Mouse (Mus musculus) C2C12 (cell line): ENCODE measurements around the gene Myod1. TPM values are rescaled to one million over a fixed set of nuclear protein-coding genes. Genes with fewer than 3 reads are reported as not detected.
A peak's percentile ranks its signal among the peaks of the same experiment; 100 is the strongest.

ENCODE experiments used
- H3K27me3 ChIP-seq: one replicate; pipeline ENCODE4 v1.6.1; 2011; ENCODE audit not compliant: control insufficient read depth, insufficient read depth, insufficient read length
- H3K36me3 ChIP-seq: one replicate; pipeline ENCODE4 v1.6.1; 2011; ENCODE audit not compliant: control insufficient read depth, insufficient read depth
- H3K4me3 ChIP-seq: one replicate; pipeline ENCODE4 v1.5.1; 2011; ENCODE audit warnings: mild to moderate bottlenecking, control low read depth; ENCODE audit not compliant: poor library complexity, insufficient read depth, severe bottlenecking
- H3K79me2 ChIP-seq: one replicate; pipeline ENCODE4 v1.6.1; 2011; ENCODE audit not compliant: control insufficient read depth, insufficient read depth
- H3K79me3 ChIP-seq: one replicate; pipeline ENCODE4 v1.6.1; 2011; ENCODE audit warnings: low read depth, control low read depth
- H3ac ChIP-seq: one replicate; pipeline ENCODE3; 2011; ENCODE audit warnings: low read depth; ENCODE audit not compliant: control insufficient read depth, insufficient read length
- CEBPB ChIP-seq: IDR thresholded peaks from one replicate; pipeline ENCODE4 v1.6.1; 2011; ENCODE audit warnings: low read depth, mild to moderate bottlenecking, control low read depth, moderate library complexity
- CTCF ChIP-seq: IDR thresholded peaks from one replicate; pipeline ENCODE4 v1.5.1; 2011; ENCODE audit not compliant: control insufficient read depth, insufficient read depth, insufficient read length
- FOSL1 ChIP-seq: IDR thresholded peaks from one replicate; pipeline ENCODE4 v1.8.0; 2011; ENCODE audit warnings: mild to moderate bottlenecking, low read length; ENCODE audit not compliant: poor library complexity, insufficient read depth, severe bottlenecking
- MAX ChIP-seq: IDR thresholded peaks from one replicate; pipeline ENCODE4 v1.6.1; 2011; ENCODE audit warnings: mild to moderate bottlenecking, control low read depth
- MYOD1 ChIP-seq: IDR thresholded peaks from one replicate; pipeline ENCODE4 v1.6.1; 2011; ENCODE audit warnings: low read depth; ENCODE audit not compliant: control insufficient read depth, insufficient read length
- MYOG ChIP-seq: IDR thresholded peaks from one replicate; pipeline ENCODE4 v1.6.1; 2011; ENCODE audit not compliant: control insufficient read depth, insufficient read length; ENCODE audit errors: extremely low read depth
- USF1 ChIP-seq: IDR thresholded peaks from one replicate; pipeline ENCODE4 v1.6.1; 2011; ENCODE audit warnings: low read depth, mild to moderate bottlenecking, control low read depth, moderate library complexity
- polyA plus RNA-seq: library from polyadenylated mRNA; unstranded; fragments of >200 nt; fragmentation: generic; extraction: Trizol; gene quantifications from one replicate; pipeline ENCODE4 v1.2.1, GENCODE M21; 2012; ENCODE audit warnings: missing spikeins

The Myod1 gene
- polyA plus RNA-seq, 1 experiment, result 278 TPM

GRCm38 (mm10) chr7:46341471-46341870 lies 34.8 kb upstream of the Myod1 start:
- Histone ChIP-seq H3K4me3 (no peak overlapping the region), H3K79me3 (no peaks in the 10 kb centered on the region), H3ac (no peak overlapping the region), H3K79me2 (no peaks in the 10 kb centered on the region), H3K36me3 (no peaks in the 10 kb centered on the region), H3K27me3 (no peaks in the 10 kb centered on the region)
- TF ChIP-seq MYOD1 (peak; percentile 96), MAX (no peak)

GRCm38 (mm10) chr7:46347692-46348091 lies 28.6 kb upstream of the Myod1 start:
- no peak for TF ChIP-seq CEBPB
- no peak for TF ChIP-seq USF1
- TF ChIP-seq CTCF, result no peak
- TF ChIP-seq FOSL1, result no peak
- TF ChIP-seq MYOD1, result no peak
- no peak for TF ChIP-seq MAX
- TF ChIP-seq MYOG, result no peak
- H3K4me3 ChIP-seq, result no peak overlapping the region
- no peaks in the 10 kb centered on the region for H3K27me3 ChIP-seq
- no peaks in the 10 kb centered on the region for H3K79me2 ChIP-seq
- no peak overlapping the region for H3ac ChIP-seq
- no peaks in the 10 kb centered on the region for H3K36me3 ChIP-seq
- H3K79me3 ChIP-seq, result no peaks in the 10 kb centered on the region

GRCm38 (mm10) chr7:46348813-46349212 lies 27.5 kb upstream of the Myod1 start:
- H3K27me3 ChIP-seq, result no peaks in the 10 kb centered on the region
- no peak overlapping the region for H3ac ChIP-seq
- H3K79me3 ChIP-seq, result no peaks in the 10 kb centered on the region
- TF ChIP-seq MYOD1, result no peak
- no peak for TF ChIP-seq MYOG
- no peak for TF ChIP-seq USF1
- TF ChIP-seq CTCF, result no peak
- no peak for TF ChIP-seq CEBPB
- no peak for TF ChIP-seq MAX
- TF ChIP-seq FOSL1, result no peak
- no peaks in the 10 kb centered on the region for H3K79me2 ChIP-seq
- H3K36me3 ChIP-seq, result no peaks in the 10 kb centered on the region
- no peak overlapping the region for H3K4me3 ChIP-seq

- no peaks in the 10 kb centered on the region for H3K27me3 ChIP-seq
- no peak overlapping the region for H3K4me3 ChIP-seq
- TF ChIP-seq MAX (no peak), CEBPB (peak; percentile 39), MYOD1 (peak; percentile 85)
Measured at GRCm38 (mm10) chr7:46350119-46350702, 26.1 kb upstream of the Myod1 start.

GRCm38 (mm10) chr7:46352748-46353147 lies 23.5 kb upstream of the Myod1 start:
- no peak overlapping the region for H3ac ChIP-seq
- no peak overlapping the region for H3K4me3 ChIP-seq
- H3K79me3 ChIP-seq, result no peaks in the 10 kb centered on the region
- no peaks in the 10 kb centered on the region for H3K27me3 ChIP-seq
- no peaks in the 10 kb centered on the region for H3K79me2 ChIP-seq
- no peak for TF ChIP-seq USF1
- TF ChIP-seq CEBPB, result no peak
- no peak for TF ChIP-seq MYOG
- TF ChIP-seq MYOD1, result no peak
- no peak for TF ChIP-seq CTCF
- TF ChIP-seq MAX, result no peak
- no peak for TF ChIP-seq FOSL1
- H3K36me3 ChIP-seq, result no peaks in the 10 kb centered on the region

More at GRCm38 (mm10) chr7:46350119-46350702, 26.1 kb upstream of the Myod1 start:
- Histone ChIP-seq H3K36me3 (no peaks in the 10 kb centered on the region), H3K79me2 (no peaks in the 10 kb centered on the region), H3ac (no peak overlapping the region), H3K79me3 (no peaks in the 10 kb centered on the region)

- Histone ChIP-seq H3K27me3 (no peaks in the 10 kb centered on the region), H3ac (no peak overlapping the region), H3K36me3 (no peaks in the 10 kb centered on the region), H3K4me3 (no peak overlapping the region), H3K79me2 (no peaks in the 10 kb centered on the region), H3K79me3 (no peaks in the 10 kb centered on the region)
- no peak for TF ChIP-seq MAX
- peak; percentile 84 for TF ChIP-seq MYOD1
Measured at GRCm38 (mm10) chr7:46353216-46353615, 23.1 kb upstream of the Myod1 start.

- Histone ChIP-seq H3K27me3 (no peaks in the 10 kb centered on the region), H3K4me3 (no peak overlapping the region), H3K79me2 (no peaks in the 10 kb centered on the region), H3K79me3 (no peaks in the 10 kb centered on the region), H3K36me3 (no peaks in the 10 kb centered on the region), H3ac (no peak overlapping the region)
- TF ChIP-seq USF1, result no peak
- TF ChIP-seq MAX, result no peak
- no peak for TF ChIP-seq CEBPB
- no peak for TF ChIP-seq MYOG
- no peak for TF ChIP-seq FOSL1
- no peak for TF ChIP-seq CTCF
- TF ChIP-seq MYOD1, result no peak
Measured at GRCm38 (mm10) chr7:46353875-46354274, 22.4 kb upstream of the Myod1 start.
